Mouse (Mus musculus) adrenal gland, adult (tissue): ENCODE measurements around the gene Ube2r2.

Experiments used
- DNase-seq, 2 experiments: peaks; one replicate each; pipeline ENCODE4 v3.0.0; 2022 to 2023; ENCODE audit warnings: low spot score in 1 of 2; ENCODE audit not compliant: inconsistent age in 2 of 2

The Ube2r2 gene

GRCm38 (mm10) chr4:41170970-41171369 lies 35.4 kb downstream of the Ube2r2 start:
- DNase-seq = no peak

GRCm38 (mm10) chr4:41174631-41175030 lies 39.1 kb downstream of the Ube2r2 start:
- DNase-seq = no peak

GRCm38 (mm10) chr4:41179825-41180725 lies 44.5 kb downstream of the Ube2r2 start:
- DNase-seq = no peak

GRCm38 (mm10) chr4:41189809-41190208 lies 54.3 kb downstream of the Ube2r2 start:
- no peak for DNase-seq

- no peak for DNase-seq
Measured at GRCm38 (mm10) chr4:41192544-41193512, 57.3 kb downstream of the Ube2r2 start.

GRCm38 (mm10) chr4:41195328-41195727 lies 59.8 kb downstream of the Ube2r2 start:
- DNase-seq = no peak

- peak; percentile 52 to 70 for DNase-seq
Measured at GRCm38 (mm10) chr4:41196861-41197610, 61.5 kb downstream of the Ube2r2 start.

GRCm38 (mm10) chr4:41202135-41202534 lies 66.6 kb downstream of the Ube2r2 start:
- DNase-seq = no peak

- peak; percentile 48 to 70 for DNase-seq
Measured at GRCm38 (mm10) chr4:41205751-41206150, 70.2 kb downstream of the Ube2r2 start.

- no peak for DNase-seq
Measured at GRCm38 (mm10) chr4:41208050-41208449, 72.5 kb downstream of the Ube2r2 start.

- DNase-seq = no peak
Measured at GRCm38 (mm10) chr4:41225412-41225811, 89.9 kb downstream of the Ube2r2 start.

- peak; percentile 37 to 73 for DNase-seq
Measured at GRCm38 (mm10) chr4:41226351-41226750, 90.8 kb downstream of the Ube2r2 start.

GRCm38 (mm10) chr4:41235621-41236020 lies 100.1 kb downstream of the Ube2r2 start:
- DNase-seq = no peak

- DNase-seq = no peak
Measured at GRCm38 (mm10) chr4:41240916-41241315, 105.4 kb downstream of the Ube2r2 start.
